Mouse (Mus musculus): Measurements from ENCODE around the gene Trdmt1.

Trdmt1 gene

DNA sequence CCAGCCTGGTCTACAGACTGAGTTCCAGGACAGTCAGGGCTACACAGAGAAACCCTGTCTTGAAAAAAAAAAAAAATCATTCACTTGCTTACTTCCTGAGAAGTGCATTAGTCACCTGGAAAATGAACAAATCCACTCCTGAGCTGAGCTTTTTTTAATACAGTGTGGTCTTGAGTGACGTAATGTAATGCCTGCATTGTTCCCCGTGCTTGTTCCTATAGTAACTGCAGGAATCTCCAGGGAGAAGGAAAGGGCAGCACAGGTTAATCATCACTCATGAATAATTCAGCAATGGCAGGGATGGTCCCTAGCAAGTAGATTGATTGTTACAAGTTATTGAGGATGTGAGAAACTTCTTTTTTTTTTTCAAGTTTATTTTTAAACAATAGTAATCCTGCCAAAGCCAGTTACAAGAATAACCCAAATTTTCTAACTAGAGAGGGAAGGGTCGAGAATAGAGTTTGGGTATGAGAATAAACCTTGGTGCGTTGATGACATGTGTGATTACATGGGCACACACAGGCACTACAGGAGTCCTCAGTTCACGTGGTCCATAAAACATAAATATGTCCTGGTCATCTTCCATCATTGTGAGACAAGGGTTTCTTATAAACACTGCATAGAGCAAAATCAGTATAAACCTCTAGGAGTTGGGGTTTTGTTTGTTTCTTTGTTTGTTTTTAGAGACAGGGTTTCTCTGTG lies 44.0 kb downstream of the Trdmt1 start:
- DNase-seq (ENCODE audit: low spot score in 2 of 2) = no peak

GRCm38 (mm10) chr2:13499196-13499595 lies 45.3 kb downstream of the Trdmt1 start:
- no peak for DNase-seq (ENCODE audit: low spot score in 2 of 2)

DNA sequence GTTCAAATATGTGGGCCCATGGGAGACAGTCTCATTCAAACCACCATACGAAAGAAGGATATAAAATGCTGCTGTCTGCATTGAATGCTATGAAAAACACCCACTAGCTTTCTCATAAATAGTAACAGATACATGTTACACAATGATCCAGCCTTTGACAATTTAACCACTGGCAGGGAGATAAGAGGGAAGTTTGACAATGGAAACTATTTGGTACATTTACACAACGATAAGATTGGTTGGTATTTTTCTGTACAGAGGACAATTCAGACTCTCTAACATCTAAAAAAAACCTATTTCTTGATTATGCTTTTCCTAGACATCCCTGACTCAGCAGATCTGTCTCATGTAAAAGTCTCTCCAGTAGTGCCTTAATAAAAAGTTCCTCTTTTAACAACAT lies 48.4 kb downstream of the Trdmt1 start:
- DNase-seq (ENCODE audit: low spot score in 2 of 2) = no peak

DNA sequence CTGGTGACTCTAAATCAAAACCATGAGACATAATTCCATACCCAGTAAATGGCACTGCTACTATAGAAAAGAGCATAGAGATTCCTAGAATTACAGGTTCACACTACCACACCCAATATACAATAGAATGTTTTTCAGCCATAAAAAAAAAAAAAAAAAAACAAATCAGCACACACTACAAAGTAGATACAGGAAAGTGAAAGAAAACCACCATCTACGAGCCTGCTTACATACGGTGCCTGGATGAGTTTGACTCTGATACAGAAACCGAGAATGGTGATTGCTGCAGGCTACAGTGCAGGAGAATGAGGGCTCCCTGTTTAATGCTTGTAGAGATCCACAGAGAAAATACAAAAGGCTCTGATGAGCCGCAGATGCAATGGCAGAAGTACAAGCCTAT lies 51.5 kb downstream of the Trdmt1 start:
- DNase-seq (ENCODE audit: low spot score in 2 of 2) = no peak

DNA sequence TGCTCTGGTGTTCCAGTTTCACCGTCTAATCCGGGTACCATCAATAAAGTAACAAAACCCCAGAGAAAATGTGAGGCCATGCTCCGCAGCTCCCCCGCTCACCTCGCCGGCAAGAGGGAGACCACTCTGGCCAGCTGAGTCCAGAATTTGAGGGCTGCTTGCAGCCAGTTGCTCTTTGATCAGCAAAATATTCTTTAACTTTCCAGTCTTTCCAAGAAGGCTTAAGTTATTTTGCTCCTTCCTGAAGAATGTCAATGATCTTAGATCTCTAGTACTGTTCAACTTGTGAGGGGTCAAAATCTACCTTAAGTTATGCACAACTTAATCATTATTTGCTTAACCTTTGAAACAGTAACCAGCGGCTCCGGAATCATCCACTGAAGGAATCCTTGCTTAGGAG lies 52.7 kb downstream of the Trdmt1 start, which contains the start of gene Cubn:
TSS of gene Cubn (minus strand) at position 80 of the 400 bp plus-strand sequence.
- no peak for DNase-seq (ENCODE audit: low spot score in 2 of 2)

- no peak for DNase-seq (ENCODE audit: low spot score in 2 of 2)
Observed at GRCm38 (mm10) chr2:13490480-13490879, 54.0 kb downstream of the Trdmt1 start.

DNA sequence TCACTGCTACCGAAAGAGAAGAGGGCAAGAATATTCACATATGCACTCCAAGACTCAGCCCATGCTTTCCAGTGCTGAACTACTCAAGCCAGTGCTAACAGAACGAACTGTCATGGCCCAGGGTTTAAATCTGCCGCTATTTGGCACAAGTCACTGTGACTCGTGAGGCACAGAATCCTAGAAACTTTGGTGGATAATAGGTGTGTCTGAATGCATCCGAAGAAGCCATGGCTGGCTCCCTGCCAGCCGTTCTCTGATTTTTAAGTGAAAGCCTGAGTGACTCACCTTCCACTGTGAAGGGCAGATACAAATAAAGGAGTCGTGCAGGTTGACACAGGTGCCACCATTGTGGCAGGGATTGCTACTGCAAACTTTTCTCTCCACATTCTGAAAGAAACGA lies 58.0 kb downstream of the Trdmt1 start:
- no peak for DNase-seq (ENCODE audit: low spot score in 2 of 2)

DNA sequence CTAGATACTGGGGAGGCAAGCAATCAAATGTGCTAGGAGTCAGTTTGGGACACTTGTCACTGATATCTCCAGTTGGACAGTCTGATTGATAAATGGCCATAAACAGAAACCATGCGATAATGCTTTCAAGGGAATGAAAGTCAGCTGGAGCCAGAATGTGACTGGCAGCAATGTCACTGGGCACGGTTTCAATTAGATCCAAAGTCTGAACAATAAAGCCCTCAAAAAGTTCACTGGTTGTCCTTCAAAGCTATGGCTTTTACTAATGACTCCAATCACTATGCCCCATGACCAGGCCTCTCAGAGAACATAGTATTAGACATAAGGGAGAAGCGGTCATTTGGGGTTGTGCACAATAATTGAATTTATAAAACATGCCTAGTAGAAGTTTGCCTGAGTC lies 59.9 kb downstream of the Trdmt1 start:
- peak in 1 of 2 experiments; percentile 5 for DNase-seq (ENCODE audit: low spot score in 2 of 2)

DNA sequence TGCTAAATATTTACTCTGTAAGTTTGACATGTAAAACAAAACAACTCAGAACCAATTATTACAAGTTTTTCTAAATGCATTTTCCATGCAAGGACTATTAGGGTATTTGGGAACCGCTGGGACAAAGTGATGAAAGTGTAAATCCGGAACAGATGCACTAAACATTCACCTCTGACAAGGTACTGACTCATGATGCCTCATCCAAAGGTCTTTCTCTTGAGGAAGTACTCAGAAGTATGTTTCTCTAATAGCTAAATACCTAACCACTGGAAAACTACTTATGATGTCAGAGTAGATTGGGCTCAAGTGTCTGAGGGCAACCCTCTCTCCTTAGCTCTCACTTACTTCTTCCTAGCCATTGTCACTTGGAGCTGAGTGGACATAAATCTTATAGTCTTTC lies 63.7 kb downstream of the Trdmt1 start:
- no peak for DNase-seq (ENCODE audit: low spot score in 2 of 2)

DNA sequence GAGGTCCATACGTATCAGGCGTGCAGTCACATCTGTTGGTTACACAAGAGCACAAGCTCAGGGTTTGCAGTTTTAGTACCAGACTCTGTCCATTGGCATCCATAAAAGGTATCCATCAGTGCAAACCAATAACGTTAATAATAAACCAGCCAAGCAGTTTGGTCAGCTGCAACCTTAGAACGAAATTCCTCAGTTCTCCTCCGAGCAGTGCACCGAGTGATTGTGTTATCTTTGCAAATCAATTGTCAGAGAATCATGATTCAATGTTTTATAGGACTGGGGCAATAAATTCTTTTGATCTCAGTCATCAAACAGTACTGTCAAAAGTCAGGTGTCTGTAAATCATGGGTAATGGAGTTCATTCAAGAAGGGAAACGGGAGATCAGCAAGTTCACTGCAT lies 65.3 kb downstream of the Trdmt1 start:
- DNase-seq (ENCODE audit: low spot score in 2 of 2) = no peak

GRCm38 (mm10) chr2:13470108-13470507 lies 74.4 kb downstream of the Trdmt1 start:
- no peak for DNase-seq (ENCODE audit: low spot score in 2 of 2)

DNA sequence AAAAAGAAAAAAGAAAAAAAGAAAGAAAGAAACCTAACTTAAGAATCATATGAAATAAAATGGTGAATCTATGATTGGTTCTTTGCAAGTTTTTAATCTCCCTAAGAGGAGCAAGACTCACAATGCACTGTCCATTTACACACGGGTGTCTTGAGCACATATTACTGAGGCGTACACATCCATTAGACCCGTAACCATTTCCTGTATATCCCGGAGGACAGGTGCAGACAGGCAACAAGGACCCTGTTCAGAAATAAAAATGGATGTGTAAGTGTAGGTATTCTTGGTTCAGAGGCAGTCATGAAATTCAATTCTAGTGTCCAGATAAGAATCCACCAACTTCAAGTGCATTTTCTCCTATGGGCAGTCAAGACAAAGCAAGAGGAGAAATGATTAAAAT lies 74.8 kb downstream of the Trdmt1 start:
- no peak for DNase-seq (ENCODE audit: low spot score in 2 of 2)

DNA sequence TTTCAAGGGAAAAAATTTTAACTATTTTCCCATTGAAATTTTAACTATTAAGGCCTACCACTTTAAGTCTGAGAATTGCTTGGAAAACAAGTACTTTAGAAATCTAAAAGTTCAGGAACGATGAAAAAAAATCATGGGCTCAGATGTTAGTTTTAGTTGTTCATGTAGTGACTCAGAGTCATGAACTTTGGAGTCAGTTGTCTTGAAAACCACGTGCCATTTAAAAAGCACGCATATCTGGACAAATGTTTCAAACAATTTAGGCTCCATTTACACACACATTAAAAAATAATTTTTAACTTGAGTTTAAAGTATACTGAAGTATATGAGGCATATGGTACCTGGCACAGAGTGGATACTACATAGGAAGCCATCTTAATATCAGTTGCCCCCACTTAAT lies 77.8 kb downstream of the Trdmt1 start:
- DNase-seq (ENCODE audit: low spot score in 2 of 2) = no peak

Data from urinary bladder, postnatal 36 days (tissue).